Mouse (Mus musculus) CD8-positive naive resting alpha-beta T cell, adult 2 months (primary cell): ENCODE data around the gene Minar1.

Experiments
- DNase-seq, 2 experiments: peaks; one replicate each; pipeline ENCODE4 v3.0.0; 2022; ENCODE audit warnings: low read depth in 2 of 2, low spot score in 2 of 2

Minar1 gene

GRCm38 (mm10) chr9:89623006-89623760 is at the start of gene Minar1:
Gene Minar1, minus strand, starts transcription at chr9:89623125.
- no peak for DNase-seq

DNA sequence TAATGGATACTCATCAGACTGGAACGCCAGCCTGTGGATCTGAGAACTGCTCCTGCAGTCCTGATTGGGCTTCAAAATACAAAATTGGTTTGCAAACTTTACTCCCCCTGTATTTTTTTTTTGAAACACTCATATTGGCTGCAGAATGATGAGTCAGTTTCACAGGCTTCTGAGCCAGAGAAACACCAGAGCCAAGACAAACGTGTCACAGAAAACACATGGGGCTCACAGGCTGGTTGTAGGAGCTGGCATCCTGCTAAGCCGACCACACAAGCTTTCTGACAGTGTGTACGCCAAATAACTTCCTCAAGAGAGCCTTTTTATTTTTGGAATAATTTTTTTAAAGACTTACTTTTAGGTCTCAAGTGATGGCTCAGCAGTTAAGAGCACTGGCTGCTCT is 47.0 kb upstream of the Minar1 start:
- no peak for DNase-seq

DNA sequence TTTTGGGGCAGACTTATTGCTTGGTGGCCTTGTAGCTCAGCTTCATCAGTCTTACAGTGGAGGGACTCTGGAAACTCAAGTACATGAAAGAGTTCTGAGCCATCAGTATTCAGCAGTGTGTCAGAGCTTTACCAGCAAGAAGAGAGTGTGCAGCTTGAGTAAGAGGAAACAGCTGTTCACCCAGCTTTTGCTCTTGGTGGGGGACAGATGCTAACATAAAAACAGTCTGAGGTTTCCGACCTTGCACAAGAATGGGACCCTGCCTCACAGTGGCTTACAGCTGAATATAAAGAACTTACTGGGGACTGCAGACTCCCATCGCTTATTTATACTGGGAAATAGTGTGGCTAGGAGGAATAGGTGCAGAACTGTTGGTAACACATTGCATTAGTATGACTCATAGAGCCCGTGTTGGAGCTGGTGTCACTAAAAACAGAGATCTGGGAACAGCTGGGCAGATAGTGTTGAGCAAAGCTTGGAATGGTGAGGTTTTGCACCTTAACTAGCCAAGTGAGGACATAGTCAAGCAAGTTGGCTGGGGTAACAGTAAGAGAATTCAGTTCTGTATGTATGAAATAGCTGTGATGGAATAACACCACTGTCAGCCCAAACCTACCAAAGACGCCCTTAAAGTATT is 44.5 kb upstream of the Minar1 start:
- no peak for DNase-seq

GRCm38 (mm10) chr9:89650913-89651312 is 28.0 kb upstream of the Minar1 start:
- no peak for DNase-seq

DNA sequence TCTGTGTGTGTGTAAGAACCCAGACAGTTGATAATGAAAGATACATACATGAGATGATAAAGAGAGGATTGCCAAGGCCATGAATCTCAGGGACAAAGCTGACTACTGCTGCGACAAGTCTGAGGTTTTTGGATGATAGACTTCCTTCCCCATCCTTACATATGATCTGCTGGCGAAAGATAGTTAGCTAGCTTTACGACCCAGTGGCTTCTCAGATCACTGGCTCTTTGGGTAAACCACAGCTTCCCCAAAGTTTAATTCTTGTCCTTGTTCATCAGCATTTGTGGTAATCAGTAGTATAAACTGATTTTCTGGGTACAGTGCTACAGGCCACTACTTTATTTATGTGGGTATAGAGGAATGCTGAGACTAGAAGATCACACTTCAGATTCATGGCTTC is 14.5 kb upstream of the Minar1 start:
- DNase-seq: no peak

DNA sequence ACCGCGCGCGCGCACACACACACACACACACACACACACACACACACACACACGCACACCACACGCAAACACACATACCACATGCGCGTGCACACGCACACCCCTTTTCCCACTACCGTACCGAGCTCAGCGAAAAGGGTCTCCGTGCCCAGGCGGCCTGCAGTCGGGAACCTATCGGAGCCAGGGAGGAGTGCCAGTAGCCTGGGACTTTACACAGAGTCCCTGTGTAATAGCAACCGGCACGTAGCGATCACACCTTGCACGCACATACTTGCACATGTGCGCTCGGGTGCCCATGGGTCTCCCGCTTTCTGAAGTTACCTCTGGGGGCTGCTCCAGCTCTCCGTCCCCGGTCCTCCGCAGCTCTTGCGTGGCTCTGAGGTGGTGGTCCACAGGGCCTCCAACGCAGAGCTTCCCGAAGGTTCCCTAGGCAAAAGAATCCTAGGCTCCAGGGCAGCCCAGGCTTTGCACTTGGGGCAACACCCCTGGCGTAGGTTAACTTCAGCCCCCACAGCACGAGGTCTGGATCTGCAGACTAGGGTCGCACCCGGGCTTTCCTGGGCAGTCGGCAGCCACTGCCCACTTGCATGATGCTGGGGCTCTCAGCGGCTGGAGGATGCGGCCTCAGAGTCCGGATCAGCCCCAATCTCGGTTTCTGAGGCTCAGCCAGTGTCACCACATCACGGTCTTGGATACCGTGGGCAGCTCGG is 474 bp downstream of the Minar1 start:
- no peak for DNase-seq

- no peak for DNase-seq
Observed at GRCm38 (mm10) chr9:89621750-89622149, 1.2 kb downstream of the Minar1 start.

DNA sequence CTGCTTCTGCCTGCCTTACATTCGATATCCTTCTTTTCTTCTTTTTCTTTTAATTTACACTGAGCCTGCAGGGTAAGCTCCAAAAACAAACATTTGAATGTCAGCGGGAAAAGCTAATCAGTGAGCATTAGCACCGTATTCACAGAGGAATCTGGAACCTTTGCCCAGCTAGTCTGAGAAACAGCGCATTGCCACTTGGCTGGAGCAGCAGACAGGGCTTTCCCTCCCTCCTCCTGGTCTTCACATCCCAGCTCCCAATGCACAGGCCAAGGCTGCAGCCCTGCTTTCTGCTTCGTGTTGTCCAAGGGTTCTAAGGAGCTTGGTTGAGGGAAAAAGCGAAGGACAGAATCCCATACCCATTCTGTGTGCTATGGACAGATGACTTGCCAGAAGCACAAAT is 2.6 kb downstream of the Minar1 start:
- DNase-seq: no peak

GRCm38 (mm10) chr9:89616946-89617345 is 6.0 kb downstream of the Minar1 start:
- no peak for DNase-seq

DNA sequence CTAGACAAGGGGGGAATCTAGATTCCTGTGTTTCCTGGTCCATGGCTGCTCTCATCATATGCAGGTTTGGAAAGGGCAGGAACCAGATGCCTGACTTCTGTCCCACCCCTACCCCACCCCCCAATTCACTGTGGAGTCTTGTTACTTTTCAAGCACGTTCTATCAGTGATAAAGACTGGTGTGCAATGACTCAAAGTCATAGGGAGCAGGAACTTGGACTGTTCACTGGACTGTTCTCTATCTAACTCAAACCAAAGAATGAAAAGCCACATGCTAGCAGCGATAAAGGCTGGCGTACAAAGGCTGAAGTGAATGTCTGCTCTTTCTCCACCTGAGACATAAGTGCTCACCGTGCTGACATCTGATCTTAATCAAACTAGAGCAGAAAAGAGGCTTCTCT is 12.3 kb downstream of the Minar1 start:
- no peak for DNase-seq

DNA sequence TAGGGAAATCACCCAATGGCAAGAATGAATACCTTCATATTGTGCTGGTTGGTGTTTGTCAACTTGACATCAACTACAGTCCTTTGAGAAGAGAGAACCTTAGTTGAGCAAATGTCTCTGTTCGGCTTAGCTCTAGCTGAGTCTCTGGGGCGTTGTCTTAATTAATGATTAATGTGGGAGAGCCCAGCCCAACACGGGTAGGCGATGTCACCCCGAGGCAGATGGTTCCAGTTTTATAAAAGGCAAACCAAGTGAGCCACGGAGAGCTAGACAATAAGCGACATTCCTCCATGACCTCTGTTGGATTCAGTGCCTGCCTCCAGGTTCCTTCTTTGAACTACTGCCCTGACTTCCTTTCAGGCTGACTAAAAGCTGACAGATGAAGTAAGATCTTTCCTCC is 15.6 kb downstream of the Minar1 start:
- no peak for DNase-seq

GRCm38 (mm10) chr9:89606256-89606655 is 16.7 kb downstream of the Minar1 start:
- no peak for DNase-seq

DNA sequence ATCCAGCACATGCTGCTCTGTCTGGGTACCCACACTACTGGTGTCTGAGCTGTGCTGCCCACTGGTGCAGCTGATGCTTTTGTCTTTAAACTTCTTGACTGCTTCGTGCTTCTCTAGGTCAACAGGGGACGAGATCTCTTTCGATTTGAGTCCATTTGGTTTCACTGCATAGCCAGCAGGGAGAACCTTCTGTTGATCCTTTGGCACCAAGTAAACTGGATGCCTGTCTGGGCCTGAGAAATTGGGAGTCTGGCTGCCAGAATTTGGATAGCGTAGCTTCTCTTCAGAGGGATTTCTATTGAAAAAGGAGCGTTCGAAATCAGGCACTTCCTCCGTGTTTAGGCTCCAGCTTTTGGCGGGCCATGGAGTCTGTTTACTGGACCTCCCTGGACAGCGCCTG is 21.0 kb downstream of the Minar1 start:
- no peak for DNase-seq

DNA sequence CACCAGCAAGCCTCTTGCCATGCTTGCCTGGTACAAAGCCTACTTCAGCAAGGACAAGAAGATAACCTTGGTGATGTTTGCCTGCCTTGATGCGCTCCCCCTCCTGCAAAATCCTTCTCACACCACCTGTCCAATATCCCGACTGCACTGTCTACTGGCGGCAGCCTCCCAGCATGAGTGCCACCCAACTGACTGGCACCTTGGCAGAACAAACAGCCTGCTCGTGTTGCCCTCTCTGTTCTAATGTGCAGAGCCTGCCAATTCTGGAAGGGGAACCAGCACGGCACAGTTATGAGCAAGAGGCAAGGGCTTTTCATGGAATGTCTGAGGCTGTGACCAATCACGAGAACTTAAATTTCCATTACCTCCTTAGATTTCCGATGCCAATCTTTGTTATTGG is 22.2 kb downstream of the Minar1 start:
- DNase-seq: no peak

- DNase-seq: no peak
Observed at GRCm38 (mm10) chr9:89597071-89597470, 25.9 kb downstream of the Minar1 start.

DNA sequence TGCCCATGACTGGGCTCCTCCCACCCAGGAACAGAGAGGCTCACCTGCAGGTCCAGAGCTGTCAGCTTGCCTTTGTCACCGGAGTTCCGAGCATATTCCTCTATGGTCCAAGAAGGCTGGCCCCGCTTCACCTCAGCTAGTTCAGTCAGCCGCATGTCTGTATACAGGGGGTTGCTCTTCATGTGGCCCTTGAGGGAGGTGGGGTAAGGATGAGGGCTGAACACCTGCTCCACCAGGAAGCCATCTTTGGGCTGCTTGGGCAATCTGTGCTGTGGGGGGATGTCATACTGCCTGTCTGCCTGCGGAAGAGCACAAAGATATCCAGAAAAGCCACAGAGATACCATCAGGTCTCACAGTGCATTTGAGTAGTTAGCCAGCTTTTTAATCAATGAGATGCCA is 26.5 kb downstream of the Minar1 start:
- DNase-seq: no peak

DNA sequence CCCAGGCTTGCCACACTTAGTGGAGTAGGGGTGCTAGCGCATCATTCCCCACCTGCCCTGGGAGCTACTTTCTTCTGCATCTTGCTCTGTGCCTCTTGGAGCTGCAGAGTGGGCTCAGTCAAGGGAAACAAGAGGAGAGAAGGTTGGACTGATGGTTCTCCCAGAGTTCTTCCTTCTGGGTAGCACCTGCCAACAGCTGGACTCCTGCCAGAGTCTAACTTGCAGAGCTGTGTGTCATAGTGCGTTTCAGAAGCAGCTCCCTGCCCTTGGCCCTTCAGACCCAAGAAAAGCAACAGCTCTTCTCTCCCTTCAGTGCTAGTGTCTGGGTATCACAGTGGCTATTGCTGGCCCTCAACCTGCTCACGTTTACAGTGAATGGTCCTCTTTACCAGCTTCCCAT is 30.5 kb downstream of the Minar1 start:
- no peak for DNase-seq

DNA sequence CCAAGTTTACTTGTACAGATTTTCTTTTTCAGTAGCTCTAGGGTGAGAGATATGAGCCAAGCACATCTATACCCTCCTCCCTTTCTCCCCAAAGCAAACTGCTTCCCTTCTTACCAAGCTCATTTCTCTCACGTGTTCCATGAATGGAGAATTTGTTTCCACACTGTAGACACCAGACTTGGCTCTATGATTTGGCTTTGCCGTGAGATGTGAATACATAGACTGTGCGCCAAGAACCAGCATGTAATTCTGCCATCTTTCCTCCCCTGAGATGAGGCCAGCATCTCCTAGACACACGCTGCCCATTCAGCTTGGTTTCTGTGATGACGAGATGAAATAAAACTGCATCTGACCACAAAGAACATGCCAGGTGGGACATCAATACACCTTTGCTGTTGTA is 44.5 kb downstream of the Minar1 start:
- DNase-seq: no peak

GRCm38 (mm10) chr9:89552663-89553062 is 70.3 kb downstream of the Minar1 start:
- no peak for DNase-seq
